Mouse (Mus musculus) lung, adult 2 months (tissue): ENCODE results near the gene Ddx54. TPM values are rescaled to one million over a fixed set of nuclear protein-coding genes. Genes with fewer than 3 reads are reported as not detected.

Source experiments
- DNase-seq: peaks from one replicate; pipeline ENCODE4 v3.0.0; 2022
- H3K4me1 ChIP-seq: fragments of 200-500 bp; 2 replicates; pipeline ENCODE4 v1.6.1; 2011; ENCODE audit warnings: low read length; ENCODE audit not compliant: control insufficient read depth, insufficient read depth
- H3K4me3 ChIP-seq: fragments of 200-500 bp; replicated peaks from 2 replicates; pipeline ENCODE3; 2011; ENCODE audit warnings: low read depth, mild to moderate bottlenecking, control low read depth, low read length; ENCODE audit errors: extremely low read depth
- CTCF ChIP-seq: fragments of 200-500 bp; IDR thresholded peaks from 2 replicates; pipeline ENCODE4 v1.5.1; 2011; ENCODE audit warnings: mild to moderate bottlenecking, low read length, control low read depth; ENCODE audit not compliant: insufficient read depth
- POLR2A ChIP-seq: fragments of 200-500 bp; IDR thresholded peaks from 2 replicates; pipeline ENCODE4 v1.6.1; 2011; ENCODE audit warnings: low read depth, mild to moderate bottlenecking, control low read depth, low read length, borderline replicate concordance; ENCODE audit errors: extremely low read depth
- WGBS: fragments of 180-500 bp; shearing (Covaris S2); methylation state at CpG from one replicate; pipeline ENCODE4 v1.1.7; 2018; 5-methylcytosine and 5-hydroxymethylcytosine counted together
- polyA plus RNA-seq: library from polyadenylated mRNA; depleted of rRNA; stranded (reverse); fragments of >200 nt; gene quantifications from 2 replicates; pipeline ENCODE4 v1.2.3, GENCODE M21; 2012

The Ddx54 gene
- polyA plus RNA-seq, 1 experiment, result 39.2 TPM

DNA sequence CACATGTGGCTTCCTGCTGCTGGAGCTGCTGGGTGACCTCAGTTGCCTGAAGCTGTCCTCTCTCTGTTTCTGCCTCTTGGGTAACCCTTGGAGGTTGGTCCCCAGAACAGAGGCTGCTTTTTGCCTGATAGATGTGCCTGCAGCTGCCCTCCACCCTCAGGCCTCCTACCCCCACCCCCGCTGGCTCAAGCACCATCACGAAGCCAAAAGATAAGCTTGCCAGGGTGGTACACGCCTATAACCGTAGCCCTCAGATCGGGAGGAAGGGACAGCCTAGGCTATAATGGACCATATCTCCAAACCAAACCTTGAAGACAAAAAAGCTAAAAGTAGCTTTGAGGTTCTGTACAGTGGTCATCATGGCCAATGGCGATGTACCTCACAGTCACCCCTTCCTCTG lies 12.9 kb upstream of the Ddx54 start:
- H3K4me1 ChIP-seq, result no peaks in the 10 kb centered on the region
- 77% methylated on average over 6 of the region's 6 CpGs for WGBS
- TF ChIP-seq CTCF, result no peak
- no peak for TF ChIP-seq POLR2A
- H3K4me3 ChIP-seq, result no peak overlapping the region
- no peak for DNase-seq

GRCm38 (mm10) chr5:120600946-120601668 lies 11.4 kb upstream of the Ddx54 start:
- Histone ChIP-seq H3K4me1 (peaks cover 3% of the 10 kb centered on the region; the same call in 1 of the 2 replicates), H3K4me3 (no peak overlapping the region)
- 43% methylated on average over 11 of the region's 11 CpGs for WGBS
- peak; percentile 54; the same call in 1 of the 2 replicates for TF ChIP-seq CTCF
- no peak for TF ChIP-seq POLR2A
- DNase-seq, result no peak

GRCm38 (mm10) chr5:120602210-120602609 lies 10.3 kb upstream of the Ddx54 start:
- WGBS, result 93% methylated on average over 12 of the region's 12 CpGs
- Histone ChIP-seq H3K4me3 (no peak overlapping the region), H3K4me1 (peaks cover 3% of the 10 kb centered on the region; the same call in 1 of the 2 replicates)
- TF ChIP-seq CTCF, result no peak
- TF ChIP-seq POLR2A, result no peak
- DNase-seq, result no peak

DNA sequence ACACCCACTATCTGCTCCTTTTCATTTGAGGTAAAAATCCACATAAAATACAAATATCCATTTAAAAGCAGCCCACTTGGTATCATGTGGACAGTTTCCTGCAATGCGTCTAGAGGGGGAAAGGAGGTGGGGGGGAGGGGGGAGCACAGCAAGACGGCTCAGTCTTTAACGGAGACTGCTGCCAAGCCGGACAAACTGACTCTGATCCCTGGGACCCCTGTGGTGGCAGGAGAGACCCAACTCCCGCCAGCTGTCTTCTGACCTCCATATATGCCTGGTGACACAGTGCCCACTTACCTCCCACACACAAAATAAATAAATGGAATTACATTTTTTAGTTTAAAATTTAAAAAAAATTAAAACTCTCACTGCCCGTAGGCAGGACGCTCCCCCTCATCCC lies 9.0 kb upstream of the Ddx54 start:
- no peak for DNase-seq
- Histone ChIP-seq H3K4me3 (no peak overlapping the region), H3K4me1 (peaks cover 3% of the 10 kb centered on the region; the same call in 1 of the 2 replicates)
- no peak for TF ChIP-seq CTCF
- WGBS, result 81% methylated on average over 7 of the region's 7 CpGs

GRCm38 (mm10) chr5:120604839-120605238 lies 7.7 kb upstream of the Ddx54 start:
- 2% methylated on average over 6 of the region's 6 CpGs for WGBS
- peak; percentile 79 for DNase-seq
- Histone ChIP-seq H3K4me3 (no peak overlapping the region), H3K4me1 (peaks cover 3% of the 10 kb centered on the region; the same call in 1 of the 2 replicates)
- TF ChIP-seq POLR2A (no peak), CTCF (peak; percentile 79)

DNA sequence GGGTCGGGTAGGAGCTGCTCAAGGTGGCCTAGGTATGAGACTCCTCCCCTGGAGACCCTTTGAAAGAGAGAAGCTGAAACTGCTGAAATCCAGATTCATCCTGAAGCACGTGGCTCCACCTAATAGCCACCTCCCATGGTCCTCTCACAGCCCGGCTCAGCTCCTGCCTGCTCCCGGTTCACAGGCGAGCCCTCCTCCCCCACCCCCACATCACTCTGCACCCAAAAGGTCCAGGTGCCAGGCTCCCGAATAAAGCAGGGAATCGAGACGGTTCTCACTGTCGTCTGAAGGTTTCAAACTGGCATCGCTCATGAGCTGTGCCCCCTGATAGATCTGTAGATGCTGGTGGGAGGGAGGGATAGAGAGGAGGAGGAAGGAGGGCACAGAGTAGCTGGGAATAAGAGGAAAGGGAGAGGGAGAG lies 7.3 kb upstream of the Ddx54 start:
- Histone ChIP-seq H3K4me3 (no peak overlapping the region), H3K4me1 (peaks cover 3% of the 10 kb centered on the region; the same call in 1 of the 2 replicates)
- DNase-seq, result no peak
- TF ChIP-seq POLR2A (no peak), CTCF (no peak)
- 3% methylated on average over 10 of the region's 10 CpGs for whole genome bisulfite sequencing

GRCm38 (mm10) chr5:120605688-120606087 lies 6.9 kb upstream of the Ddx54 start:
- WGBS, result 1% methylated on average over 8 of the region's 8 CpGs
- peak; percentile 84 for DNase-seq
- TF ChIP-seq CTCF (peak; percentile 80), POLR2A (no peak)
- Histone ChIP-seq H3K4me1 (peaks cover 3% of the 10 kb centered on the region; the same call in 1 of the 2 replicates), H3K4me3 (no peak overlapping the region)

DNA sequence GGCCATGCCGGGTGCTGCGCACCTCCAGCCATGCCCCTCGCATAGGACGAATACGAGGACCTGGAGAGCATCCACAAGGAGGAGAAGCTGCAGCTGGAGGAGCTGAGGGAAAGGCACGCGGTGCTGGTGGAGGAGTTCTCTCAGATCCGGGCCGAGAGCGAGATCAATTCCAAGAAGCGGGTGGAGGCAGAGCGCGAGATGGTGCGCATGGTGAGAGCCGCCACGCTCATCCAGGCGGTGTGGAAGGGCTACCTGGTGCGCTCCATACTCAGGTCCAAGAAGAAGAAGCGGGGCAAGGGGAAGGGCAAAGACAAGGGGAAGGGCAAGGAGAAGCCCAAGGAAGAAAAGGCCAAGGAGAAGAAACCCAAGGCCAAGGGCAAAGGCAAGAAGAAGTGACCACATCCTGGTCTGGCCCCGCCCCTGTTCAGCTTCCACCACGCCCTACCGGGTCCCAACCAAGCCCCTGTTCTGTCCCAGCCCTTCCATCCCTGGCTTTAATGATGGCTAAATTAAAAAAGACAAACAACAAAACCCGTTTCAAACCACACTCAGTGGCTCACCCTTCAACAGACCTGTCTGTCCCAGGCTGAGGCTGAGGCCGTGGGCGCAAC lies 5.8 kb upstream of the Ddx54 start:
- TF ChIP-seq CTCF (no peak), POLR2A (no peak)
- WGBS, result 74% methylated on average over 25 of the region's 25 CpGs
- DNase-seq, result no peak
- peaks cover 3% of the 10 kb centered on the region; the same call in 1 of the 2 replicates for H3K4me1 ChIP-seq
- no peak overlapping the region for H3K4me3 ChIP-seq

- no peak overlapping the region for H3K4me3 ChIP-seq
Observed at GRCm38 (mm10) chr5:120607335-120607734, 5.2 kb upstream of the Ddx54 start.

More at GRCm38 (mm10) chr5:120607335-120607734, 5.2 kb upstream of the Ddx54 start:
- H3K4me1 ChIP-seq, result peaks cover 3% of the 10 kb centered on the region; the same call in 1 of the 2 replicates
- TF ChIP-seq POLR2A (no peak), CTCF (no peak)
- 74% methylated on average over 3 of the region's 3 CpGs for WGBS
- DNase-seq, result no peak
